Mouse (Mus musculus) CD4-positive helper T cell, adult 2 months (primary cell): ENCODE measurements around the gene Fbxl5.

ENCODE experiments used
- DNase-seq: peaks from one replicate; pipeline ENCODE4 v3.0.0-alpha.2; 2012; ENCODE audit warnings: low read depth, missing footprints, low spot score

Fbxl5 gene

GRCm38 (mm10) chr5:43827366-43827765 is 5.9 kb upstream of the Fbxl5 start:
- no peak for DNase-seq

GRCm38 (mm10) chr5:43826883-43827282 is 5.4 kb upstream of the Fbxl5 start:
- DNase-seq, result no peak

GRCm38 (mm10) chr5:43824580-43824979 is 3.1 kb upstream of the Fbxl5 start:
- DNase-seq, result peak; percentile 56

GRCm38 (mm10) chr5:43822824-43823223 is 1.4 kb upstream of the Fbxl5 start:
- no peak for DNase-seq

- no peak for DNase-seq
These were observed 761 bp upstream of the Fbxl5 start for GRCm38 (mm10) chr5:43822199-43822598.

- DNase-seq, result no peak
These were observed 653 bp downstream of the Fbxl5 start for GRCm38 (mm10) chr5:43820785-43821184.

- DNase-seq, result no peak
These were observed 2.7 kb downstream of the Fbxl5 start, which contains the start of gene Bst1 for GRCm38 (mm10) chr5:43818695-43819094. TSS of gene Bst1 (plus strand) at chr5:43818885.

DNA sequence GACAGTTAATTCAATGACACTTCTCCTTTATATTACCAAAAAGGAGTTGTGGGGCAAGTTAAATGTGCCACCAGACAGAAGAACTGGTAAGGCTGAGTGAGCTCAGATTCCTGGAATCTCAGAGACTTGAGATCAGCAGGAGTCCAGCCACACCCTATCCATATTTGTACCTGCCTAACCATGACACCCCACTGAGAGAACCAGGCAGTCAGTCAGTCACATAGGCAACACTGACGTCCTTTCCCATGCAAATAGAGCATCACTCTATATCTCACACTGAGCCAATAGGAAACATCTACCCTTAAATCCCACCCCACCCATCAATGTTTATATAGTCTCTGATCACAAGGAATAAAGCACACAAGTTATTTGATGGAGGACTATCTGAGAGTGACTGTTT is 5.7 kb downstream of the Fbxl5 start:
- DNase-seq, result no peak

- DNase-seq, result no peak
These were observed 6.9 kb downstream of the Fbxl5 start for GRCm38 (mm10) chr5:43814536-43814935.

DNA sequence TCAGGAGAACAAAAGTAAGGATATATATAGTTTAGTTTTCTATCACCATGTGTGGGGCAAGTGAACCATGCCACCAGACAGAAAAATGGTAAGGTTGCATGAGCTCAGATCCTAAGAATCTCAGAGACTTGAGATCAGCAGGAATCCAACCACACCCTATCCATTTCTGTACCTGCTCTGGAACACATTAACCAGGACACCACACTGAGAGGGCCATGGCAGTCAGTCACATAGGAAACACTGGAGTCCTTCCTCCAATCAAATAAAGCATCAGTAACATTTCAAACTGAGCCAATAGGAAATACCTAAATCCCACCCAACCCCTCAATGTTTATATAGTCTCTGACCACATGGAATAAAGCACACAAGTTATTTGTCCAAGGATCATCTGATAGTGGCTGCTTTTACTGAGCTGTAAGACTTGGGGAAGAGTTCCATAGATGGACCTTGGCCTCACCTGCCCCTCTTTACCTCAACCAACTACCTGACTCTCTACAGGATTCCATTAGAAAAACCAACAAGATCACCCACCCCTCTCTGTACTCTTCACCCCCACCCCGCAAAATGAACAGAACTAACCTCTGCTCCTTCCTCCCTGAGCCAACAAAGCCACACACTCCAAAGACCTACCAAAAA is 10.9 kb downstream of the Fbxl5 start:
- no peak for DNase-seq

- DNase-seq, result peak; percentile 87
These were observed 13.4 kb downstream of the Fbxl5 start for GRCm38 (mm10) chr5:43807744-43808696.

DNA sequence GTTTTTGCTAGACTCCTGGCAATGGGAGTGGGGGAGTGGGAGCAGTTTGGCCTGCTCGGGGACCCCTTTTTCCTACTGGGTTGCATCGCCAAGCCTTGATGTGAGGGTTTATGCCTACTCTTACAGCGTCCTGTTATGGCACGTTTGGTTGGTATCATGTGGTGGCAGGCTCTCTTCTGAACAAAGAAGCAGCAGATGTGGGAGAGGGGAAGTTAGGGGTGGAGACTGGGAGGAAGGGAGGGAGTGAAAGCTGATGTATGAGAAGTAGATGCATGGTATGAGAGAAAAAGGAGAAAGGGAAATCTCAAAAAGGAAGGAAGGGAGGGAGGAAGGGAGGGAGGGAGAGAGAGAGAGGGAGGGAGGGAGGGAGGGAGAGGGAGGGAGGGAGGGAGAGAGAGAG is 14.5 kb downstream of the Fbxl5 start:
- DNase-seq, result no peak

GRCm38 (mm10) chr5:43806340-43806739 is 15.1 kb downstream of the Fbxl5 start:
- DNase-seq, result no peak

DNA sequence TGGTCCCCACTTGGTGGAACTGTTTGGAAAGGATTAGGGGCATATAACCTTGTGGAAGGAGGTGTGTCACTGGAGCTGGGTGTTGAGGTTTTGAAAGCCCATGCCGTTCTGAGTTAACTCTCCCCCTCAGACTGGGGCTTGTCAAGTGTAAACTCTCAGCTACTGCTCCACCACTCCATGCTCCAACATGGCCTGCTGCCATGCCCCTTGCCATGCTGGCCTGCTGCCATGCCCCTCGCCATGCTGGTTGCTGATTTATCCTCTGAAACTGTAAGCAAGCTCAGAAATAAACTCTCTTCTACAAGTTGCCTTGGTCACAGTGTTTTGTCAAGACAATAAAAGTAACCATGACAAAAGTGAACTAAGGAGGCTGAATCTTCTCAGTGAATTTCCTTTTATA is 16.0 kb downstream of the Fbxl5 start:
- no peak for DNase-seq

- no peak for DNase-seq
These were observed 19.6 kb downstream of the Fbxl5 start for GRCm38 (mm10) chr5:43801798-43802197.

DNA sequence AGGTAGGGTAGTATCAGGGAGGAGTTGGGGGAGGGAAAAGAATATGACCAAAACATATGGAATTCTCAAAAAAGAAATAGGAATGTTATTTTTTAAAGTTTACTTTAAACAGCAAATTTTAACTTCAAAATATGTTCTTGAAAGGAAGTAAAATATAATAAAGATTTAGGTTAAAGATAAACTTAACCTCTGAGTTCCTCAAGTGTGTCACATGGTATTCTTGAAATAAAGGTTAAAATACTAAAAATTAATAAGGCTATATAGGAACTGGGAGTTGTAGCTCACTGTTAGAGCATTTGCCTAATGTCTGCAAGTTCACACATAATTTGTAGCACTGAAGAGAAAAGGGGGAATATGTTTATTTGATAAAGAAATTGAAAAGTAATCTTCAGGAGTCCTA is 20.2 kb downstream of the Fbxl5 start:
- no peak for DNase-seq

DNA sequence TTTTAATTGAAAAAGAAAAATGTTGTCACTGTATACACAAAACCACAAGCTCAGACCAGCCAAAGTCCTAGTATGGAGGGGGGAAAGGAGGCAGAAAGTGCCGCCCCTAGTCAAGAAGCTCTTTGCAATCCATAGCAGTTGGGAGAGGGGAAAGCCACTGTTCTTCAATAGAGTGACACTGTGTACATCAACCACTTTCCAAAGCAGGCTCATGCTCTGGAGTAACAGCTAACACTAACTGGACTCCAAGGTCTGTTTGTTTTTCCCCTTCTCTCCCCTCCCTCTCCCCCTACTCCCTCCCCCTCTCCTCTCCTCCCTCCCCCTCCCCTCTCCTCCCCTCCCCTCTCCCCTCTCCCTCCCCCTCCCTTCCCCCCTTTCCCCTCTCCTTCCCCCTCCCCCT is 20.7 kb downstream of the Fbxl5 start:
- no peak for DNase-seq

- no peak for DNase-seq
These were observed 21.9 kb downstream of the Fbxl5 start for GRCm38 (mm10) chr5:43799530-43799929.

GRCm38 (mm10) chr5:43792354-43792753 is 29.1 kb downstream of the Fbxl5 start:
- no peak for DNase-seq

- DNase-seq, result no peak
These were observed 33.3 kb downstream of the Fbxl5 start for GRCm38 (mm10) chr5:43787976-43788752.

GRCm38 (mm10) chr5:43786607-43787006 is 34.8 kb downstream of the Fbxl5 start:
- no peak for DNase-seq

DNA sequence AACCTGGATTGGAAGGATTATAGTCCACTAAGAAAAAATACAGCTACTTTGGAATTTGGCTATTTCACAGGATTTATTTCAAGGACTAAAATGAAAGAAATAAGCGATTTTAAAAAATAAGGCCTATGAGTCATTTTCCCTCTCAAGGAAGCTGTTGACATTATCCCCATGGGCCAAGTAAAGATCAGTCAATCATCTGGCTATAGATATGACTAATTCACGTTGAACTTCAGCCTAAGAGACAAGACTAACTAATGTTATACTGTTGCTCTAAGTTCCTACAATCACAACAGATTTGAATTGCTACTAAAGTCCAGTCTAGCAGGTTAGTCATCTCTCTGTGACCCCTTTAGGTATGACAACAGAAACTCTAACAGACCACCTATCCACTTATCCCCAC is 37.4 kb downstream of the Fbxl5 start:
- no peak for DNase-seq
